32 mouse cellular contexts compared by ENCODE assay signal in genomic region chr2:72965450-72965849, GRCm38 (mm10). TPM values are rescaled to one million over a fixed set of nuclear protein-coding genes. Genes with fewer than 3 reads are reported as not detected.
"Had no signal": no experiment of that assay in that cellular context is flagged by ENCODE, and none has a peak within 500 bp of the region (broad histone marks: within the 10 kb centered on the region; RNA-seq: fewer than 3 reads in every experiment).

No protein-coding gene starts in this region.

- H3K4me1 ChIP-seq: limb, embryonic 12.5 days; limb, embryonic 15.5 days; neural tube, embryonic 12.5 days had no signal

- H3K9me3 ChIP-seq: limb, embryonic 12.5 days; limb, embryonic 15.5 days; neural tube, embryonic 12.5 days; neural tube, embryonic 15.5 days had no signal

- H3K27ac ChIP-seq: kidney, postnatal 0 days; layer of hippocampus, adult 2 months; left cerebral cortex, adult 2 months; limb, embryonic 12.5 days; limb, embryonic 15.5 days; neural tube, embryonic 12.5 days; neural tube, embryonic 15.5 days; stomach, postnatal 0 days had no signal

- ATAC-seq: intestine, postnatal 0 days had no signal

- H3K9ac ChIP-seq: limb, embryonic 12.5 days; limb, embryonic 15.5 days; lung, embryonic 14.5 days; neural tube, embryonic 12.5 days; neural tube, embryonic 15.5 days had no signal

- H3K27me3 ChIP-seq: limb, embryonic 12.5 days; limb, embryonic 15.5 days; neural tube, embryonic 12.5 days; neural tube, embryonic 15.5 days had no signal

- DNase-seq: kidney, adult 2 months; kidney, postnatal 25 days; layer of hippocampus, adult 9-11 months; lung, embryonic 14.5 days; lung, postnatal 10 days; lung, postnatal 36 days; midbrain, embryonic 14.5 days; right cerebral cortex, adult 18-20 months; right cerebral cortex, postnatal 14 days; right cerebral cortex, postnatal 4 days; thymus, adult 2 months; thymus, postnatal 14 days; thymus, postnatal 4 days had no signal

- H3K4me2 ChIP-seq: limb, embryonic 12.5 days; limb, embryonic 15.5 days; lung, embryonic 14.5 days; midbrain, embryonic 11.5 days; neural tube, embryonic 12.5 days; neural tube, embryonic 15.5 days had no signal

- H3K4me3 ChIP-seq: layer of hippocampus, adult 2 months; left cerebral cortex, adult 2 months; limb, embryonic 12.5 days; limb, embryonic 15.5 days; neural tube, embryonic 12.5 days; neural tube, embryonic 15.5 days had no signal

RNA-seq across cellular contexts. Expression of gene Gm11084, which starts 21.1 kb away (rescaled TPM):
- total RNA-seq: layer of hippocampus, adult 2 months; layer of hippocampus, postnatal 25 days; left cerebral cortex, adult 2 months; left cerebral cortex, postnatal 10 days; left cerebral cortex, postnatal 36 days; megakaryocyte-erythroid progenitor cell, adult 5-6 weeks; midbrain, postnatal 0 days had no signal
- polyA plus RNA-seq: intestine, postnatal 0 days; kidney, adult 2 months; kidney, embryonic 14.5 days; kidney, postnatal 0 days; large intestine, adult 2 months; limb, embryonic 12.5 days; limb, embryonic 15.5 days; liver, embryonic 16.5 days; lung, embryonic 14.5 days; midbrain, embryonic 11.5 days; midbrain, embryonic 14.5 days; midbrain, postnatal 0 days; neural tube, embryonic 12.5 days; neural tube, embryonic 15.5 days; stomach, embryonic 14.5 days; stomach, postnatal 0 days; thymus, adult 2 months had no signal
